Comparison of ENCODE assay signal across 17 mouse cellular contexts in the genomic region with DNA sequence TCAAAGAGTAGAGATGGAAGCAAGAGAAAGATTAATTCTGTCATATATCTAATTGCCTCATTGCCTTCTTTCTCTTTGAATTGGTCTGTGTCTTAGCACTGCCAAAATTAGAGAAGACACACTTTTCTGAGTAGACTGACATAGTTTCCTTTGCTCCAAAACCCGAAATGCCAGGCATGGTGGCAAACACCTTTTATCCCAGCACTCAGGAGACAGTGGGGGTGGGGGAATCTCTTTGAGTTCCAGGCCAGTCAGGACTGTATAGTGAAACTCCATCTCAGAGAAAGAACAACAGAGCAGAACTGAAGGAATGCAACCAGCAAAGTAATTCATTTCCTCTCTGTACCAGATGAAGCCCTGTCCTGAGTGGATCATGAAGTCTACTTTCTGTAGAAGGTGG.
"Had no signal": no experiment of that assay in that cellular context is flagged by ENCODE, and none has a peak within 500 bp of the region (broad histone marks: within the 10 kb centered on the region; RNA-seq: fewer than 3 reads in every experiment).

No protein-coding gene starts in this region.

- H3K4me1 ChIP-seq: liver, embryonic 15.5 days; lung, embryonic 15.5 days; megakaryocyte, embryonic 14.5 days; midbrain, embryonic 12.5 days; midbrain, embryonic 15.5 days; neural tube, embryonic 12.5 days; stomach, embryonic 15.5 days had no signal

- H3K27ac ChIP-seq: liver, embryonic 15.5 days; lung, embryonic 15.5 days; macrophage; midbrain, embryonic 12.5 days; midbrain, embryonic 15.5 days; neural tube, embryonic 12.5 days; stomach, embryonic 15.5 days had no signal

- H3K9me3 ChIP-seq: liver, embryonic 15.5 days; lung, embryonic 15.5 days; megakaryocyte, embryonic 14.5 days; midbrain, embryonic 12.5 days; midbrain, embryonic 15.5 days; neural tube, embryonic 12.5 days; stomach, embryonic 15.5 days had no signal

- ATAC-seq: liver, postnatal 0 days; lung, postnatal 0 days; midbrain, embryonic 15.5 days had no signal

- H3K4me2 ChIP-seq: liver, embryonic 15.5 days; lung, embryonic 15.5 days; midbrain, embryonic 12.5 days; midbrain, embryonic 15.5 days; neural tube, embryonic 12.5 days; stomach, embryonic 15.5 days had no signal

- H3K36me3 ChIP-seq: liver, embryonic 15.5 days; lung, embryonic 15.5 days; midbrain, embryonic 12.5 days; midbrain, embryonic 15.5 days; neural tube, embryonic 12.5 days; stomach, embryonic 15.5 days had no signal

- DNase-seq: liver, postnatal 0 days; lung, adult 2 months; lung, postnatal 14 days; lung, postnatal 36 days; right cerebral cortex, postnatal 14 days; thymus, adult 18-20 months; thymus, postnatal 14 days; thymus, postnatal 36 days had no signal

- H3K4me3 ChIP-seq: liver, embryonic 15.5 days; lung, embryonic 15.5 days; megakaryocyte, embryonic 14.5 days; midbrain, embryonic 12.5 days; midbrain, embryonic 15.5 days; neural tube, embryonic 12.5 days; stomach, embryonic 15.5 days had no signal

- H3K27me3 ChIP-seq: liver, embryonic 15.5 days; lung, embryonic 15.5 days; midbrain, embryonic 12.5 days; midbrain, embryonic 15.5 days; neural tube, embryonic 12.5 days; stomach, embryonic 15.5 days had no signal

- H3K9ac ChIP-seq: liver, embryonic 15.5 days; liver, postnatal 0 days; lung, embryonic 15.5 days; midbrain, embryonic 12.5 days; midbrain, embryonic 15.5 days; neural tube, embryonic 12.5 days; stomach, embryonic 15.5 days had no signal
